Mouse (Mus musculus) C2C12 (cell line): ENCODE measurements around the gene Clasrp. TPM values are rescaled to one million over a fixed set of nuclear protein-coding genes. Genes with fewer than 3 reads are reported as not detected.

ENCODE experiments used
- H3K27me3 ChIP-seq: one replicate; pipeline ENCODE4 v1.6.1; 2011; ENCODE audit not compliant: control insufficient read depth, insufficient read depth, insufficient read length
- H3K36me3 ChIP-seq: one replicate; pipeline ENCODE4 v1.6.1; 2011; ENCODE audit not compliant: control insufficient read depth, insufficient read depth
- H3K4me3 ChIP-seq: one replicate; pipeline ENCODE4 v1.5.1; 2011; ENCODE audit warnings: mild to moderate bottlenecking, control low read depth; ENCODE audit not compliant: poor library complexity, insufficient read depth, severe bottlenecking
- H3K79me2 ChIP-seq: one replicate; pipeline ENCODE4 v1.6.1; 2011; ENCODE audit not compliant: control insufficient read depth, insufficient read depth
- H3K79me3 ChIP-seq: one replicate; pipeline ENCODE4 v1.6.1; 2011; ENCODE audit warnings: low read depth, control low read depth
- H3ac ChIP-seq: one replicate; pipeline ENCODE3; 2011; ENCODE audit warnings: low read depth; ENCODE audit not compliant: control insufficient read depth, insufficient read length
- CEBPB ChIP-seq: IDR thresholded peaks from one replicate; pipeline ENCODE4 v1.6.1; 2011; ENCODE audit warnings: low read depth, mild to moderate bottlenecking, control low read depth, moderate library complexity
- CTCF ChIP-seq: IDR thresholded peaks from one replicate; pipeline ENCODE4 v1.5.1; 2011; ENCODE audit not compliant: control insufficient read depth, insufficient read depth, insufficient read length
- FOSL1 ChIP-seq: IDR thresholded peaks from one replicate; pipeline ENCODE4 v1.8.0; 2011; ENCODE audit warnings: mild to moderate bottlenecking, low read length; ENCODE audit not compliant: poor library complexity, insufficient read depth, severe bottlenecking
- MAX ChIP-seq: IDR thresholded peaks from one replicate; pipeline ENCODE4 v1.6.1; 2011; ENCODE audit warnings: mild to moderate bottlenecking, control low read depth
- MYOD1 ChIP-seq: IDR thresholded peaks from one replicate; pipeline ENCODE4 v1.6.1; 2011; ENCODE audit warnings: low read depth; ENCODE audit not compliant: control insufficient read depth, insufficient read length
- MYOG ChIP-seq: IDR thresholded peaks from one replicate; pipeline ENCODE4 v1.6.1; 2011; ENCODE audit not compliant: control insufficient read depth, insufficient read length; ENCODE audit errors: extremely low read depth
- USF1 ChIP-seq: IDR thresholded peaks from one replicate; pipeline ENCODE4 v1.6.1; 2011; ENCODE audit warnings: low read depth, mild to moderate bottlenecking, control low read depth, moderate library complexity
- polyA plus RNA-seq: library from polyadenylated mRNA; unstranded; fragments of >200 nt; fragmentation: generic; extraction: Trizol; gene quantifications from one replicate; pipeline ENCODE4 v1.2.1, GENCODE M21; 2012; ENCODE audit warnings: missing spikeins

Gene Clasrp
- polyA plus RNA-seq, 1 experiment, result 19.0 TPM

DNA sequence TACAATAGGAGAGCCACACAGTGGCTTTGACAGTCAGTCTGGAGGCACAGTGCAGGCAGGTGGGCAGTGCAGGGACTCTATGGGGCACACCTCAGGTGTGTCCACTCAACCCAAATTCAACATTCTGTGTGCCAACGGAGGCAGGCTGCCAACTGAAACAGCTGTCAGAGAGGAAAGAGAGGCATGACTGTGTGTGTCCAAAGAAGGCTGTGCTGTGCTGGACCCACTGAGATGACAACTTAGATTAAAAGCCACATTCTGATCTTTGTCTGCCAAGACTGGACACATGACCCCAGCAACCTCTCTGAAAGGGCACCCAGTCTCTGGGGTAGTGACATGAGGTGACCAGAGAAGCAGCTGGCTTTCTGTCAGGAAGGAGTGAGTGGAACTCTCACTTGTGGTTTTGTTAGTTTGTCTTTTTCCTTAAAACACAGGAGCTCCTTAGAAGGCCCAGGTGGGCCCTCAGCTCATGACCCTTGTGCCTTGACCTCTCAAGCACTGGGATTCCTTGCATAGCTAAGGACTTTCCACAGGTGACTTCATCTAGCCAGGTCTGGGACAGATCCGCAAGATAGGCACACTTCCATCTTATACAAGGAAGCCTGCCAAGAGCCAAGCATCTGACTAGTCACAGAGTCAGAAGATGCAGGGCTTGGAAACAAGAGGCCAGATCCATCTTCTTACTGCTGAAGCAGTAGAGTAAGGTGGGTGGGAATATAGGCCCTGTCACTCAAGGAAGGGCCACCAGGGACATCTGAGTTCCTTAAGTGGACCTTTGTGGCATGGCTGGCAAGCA, 63.3 kb downstream of the Clasrp start:
- TF ChIP-seq MYOD1 (no peak), FOSL1 (no peak), MAX (no peak), MYOG (no peak), CEBPB (no peak), USF1 (no peak), CTCF (no peak)
- H3K4me3 ChIP-seq, result no peak overlapping the region
- no peak overlapping the region for H3ac ChIP-seq
- no peaks in the 10 kb centered on the region for H3K36me3 ChIP-seq
- peaks cover 31% of the 10 kb centered on the region for H3K79me3 ChIP-seq
- H3K79me2 ChIP-seq, result peaks cover 69% of the 10 kb centered on the region
- no peaks in the 10 kb centered on the region for H3K27me3 ChIP-seq

DNA sequence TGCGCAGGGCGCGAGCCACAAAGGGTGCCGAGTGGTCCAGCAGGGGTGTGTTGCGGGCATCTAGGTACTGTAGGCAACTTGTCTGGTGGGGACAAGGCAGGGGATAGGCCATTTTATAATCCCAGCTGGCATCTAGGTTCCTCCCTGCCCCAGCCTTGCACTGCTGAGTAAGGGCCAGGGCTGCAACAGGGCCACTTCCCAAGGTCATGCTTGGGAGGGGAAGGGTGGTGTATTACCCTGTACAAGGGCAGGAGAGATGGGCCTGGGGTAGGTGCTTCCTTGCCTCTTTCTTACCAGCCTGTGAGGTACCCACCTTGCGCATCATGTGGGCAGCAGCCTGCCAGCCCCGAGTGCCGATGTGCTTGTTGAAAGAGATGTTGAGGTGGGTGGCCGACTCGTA, 69.6 kb downstream of the Clasrp start:
- Histone ChIP-seq H3ac (no peak overlapping the region), H3K27me3 (no peaks in the 10 kb centered on the region), H3K36me3 (peaks cover 3% of the 10 kb centered on the region), H3K79me3 (peaks cover 12% of the 10 kb centered on the region), H3K79me2 (peaks cover 19% of the 10 kb centered on the region), H3K4me3 (no peak overlapping the region)
- TF ChIP-seq FOSL1 (no peak), MYOD1 (no peak), USF1 (no peak), CEBPB (no peak), CTCF (no peak), MYOG (no peak), MAX (no peak)

DNA sequence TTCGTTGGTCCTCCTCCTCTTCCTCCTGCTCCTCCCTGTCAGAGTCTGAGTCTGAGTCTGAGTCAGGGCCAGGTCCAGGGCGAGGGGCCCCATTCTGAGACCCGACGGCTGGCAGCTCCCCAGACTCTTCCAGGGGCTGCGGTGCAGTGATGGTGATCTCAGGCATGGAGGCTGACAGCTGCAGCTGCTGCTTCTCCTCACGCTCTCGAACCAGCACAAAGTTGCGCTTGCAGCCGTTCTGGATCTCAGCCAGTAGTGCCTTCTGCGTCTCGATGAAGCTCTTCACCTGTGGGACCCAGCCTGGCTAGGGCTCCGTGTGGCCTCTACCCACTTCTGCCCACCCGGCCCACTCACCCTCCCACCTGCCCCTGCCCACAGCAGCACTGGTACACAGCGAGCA, 72.0 kb downstream of the Clasrp start:
- H3K36me3 ChIP-seq, result peaks cover 3% of the 10 kb centered on the region
- no peak for TF ChIP-seq FOSL1
- TF ChIP-seq MYOD1, result peak; percentile 93
- no peak overlapping the region for H3K4me3 ChIP-seq
- no peak overlapping the region for H3ac ChIP-seq
- H3K79me3 ChIP-seq, result no peaks in the 10 kb centered on the region
- H3K27me3 ChIP-seq, result no peaks in the 10 kb centered on the region
- no peaks in the 10 kb centered on the region for H3K79me2 ChIP-seq

DNA sequence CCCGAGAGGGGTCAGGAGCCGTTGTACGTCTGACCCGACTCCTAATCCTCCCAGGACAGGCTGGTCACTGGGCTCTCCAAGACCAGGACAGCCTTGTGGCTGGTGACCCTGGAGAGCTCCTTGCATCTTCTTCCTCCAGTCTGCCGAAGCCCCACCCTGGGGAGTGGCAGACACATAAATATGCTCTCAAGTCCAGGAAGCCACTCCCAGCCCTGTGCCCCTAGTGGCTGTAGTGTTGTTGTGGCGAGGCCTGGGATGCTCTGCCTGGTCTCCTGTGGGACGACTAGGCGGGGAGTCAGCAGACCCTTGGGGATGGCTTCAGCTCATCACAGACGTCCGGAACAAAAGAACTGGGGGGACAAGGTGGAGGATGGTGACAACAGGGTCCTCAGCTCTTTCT, 73.2 kb downstream of the Clasrp start:
- TF ChIP-seq MYOD1, result no peak
- no peak for TF ChIP-seq FOSL1
- TF ChIP-seq MYOG, result no peak
- TF ChIP-seq MAX, result no peak
- TF ChIP-seq CEBPB, result no peak
- no peak for TF ChIP-seq USF1
- no peak for TF ChIP-seq CTCF
- Histone ChIP-seq H3K79me3 (no peaks in the 10 kb centered on the region), H3ac (no peak overlapping the region), H3K79me2 (no peaks in the 10 kb centered on the region), H3K4me3 (no peak overlapping the region), H3K27me3 (no peaks in the 10 kb centered on the region), H3K36me3 (peaks cover 3% of the 10 kb centered on the region)

Other genes starting within 250 kb of the Clasrp start
- gene Cd3eap, start 245.0 kb downstream of the Clasrp start, polyA plus RNA-seq, result 25.6 TPM
- gene Ppp1r13l, start 244.7 kb downstream of the Clasrp start, polyA plus RNA-seq, result 21.5 TPM
- gene Ercc2, start 222.5 kb downstream of the Clasrp start, polyA plus RNA-seq, result 9.7 TPM
- 4.3 TPM for gene Klc3, start 200.4 kb downstream of the Clasrp start, polyA plus RNA-seq
- gene Ckm, start 199.7 kb downstream of the Clasrp start, polyA plus RNA-seq, result 1.9 TPM
- 12.9 TPM for gene Mark4, start 145.7 kb downstream of the Clasrp start, polyA plus RNA-seq
- gene Exoc3l2, start 141.2 kb downstream of the Clasrp start, polyA plus RNA-seq, result 0.01 TPM
- 4.8 TPM for gene Bloc1s3, start 96.1 kb downstream of the Clasrp start, polyA plus RNA-seq
- 23.2 TPM for gene Trappc6a, start 96.1 kb downstream of the Clasrp start, polyA plus RNA-seq
- gene Nkpd1, start 86.6 kb downstream of the Clasrp start, polyA plus RNA-seq, result 0.11 TPM
- gene Ppp1r37, start 41.4 kb downstream of the Clasrp start, polyA plus RNA-seq, result 32.6 TPM
- 1.9 TPM for gene Zfp296, start 27.2 kb downstream of the Clasrp start, polyA plus RNA-seq
- 136 TPM for gene Gemin7, start 26.9 kb downstream of the Clasrp start, polyA plus RNA-seq
- gene Relb, start 25.0 kb upstream of the Clasrp start, polyA plus RNA-seq, result 11.1 TPM
- gene Clptm1, start 60.5 kb upstream of the Clasrp start, polyA plus RNA-seq, result 95.7 TPM
- not detected for gene Apoc2, start 73.5 kb upstream of the Clasrp start, polyA plus RNA-seq
- not detected for gene Gm44805, start 76.9 kb upstream of the Clasrp start, polyA plus RNA-seq
- gene Apoc4, start 77.0 kb upstream of the Clasrp start, polyA plus RNA-seq, result not detected
- gene Apoc1, start 88.2 kb upstream of the Clasrp start, polyA plus RNA-seq, result not detected
- 2.0 TPM for gene Apoe, start 94.7 kb upstream of the Clasrp start, polyA plus RNA-seq
- gene Tomm40, start 111.0 kb upstream of the Clasrp start, polyA plus RNA-seq, result 218 TPM
- 26.7 TPM for gene Nectin2, start 146.0 kb upstream of the Clasrp start, polyA plus RNA-seq
- gene Bcam, start 166.5 kb upstream of the Clasrp start, polyA plus RNA-seq, result 1.7 TPM
- gene Cblc, start 192.3 kb upstream of the Clasrp start, polyA plus RNA-seq, result not detected
- 7.8 TPM for gene Bcl3, start 218.3 kb upstream of the Clasrp start, polyA plus RNA-seq
- gene Gm19345, start 247.5 kb upstream of the Clasrp start, polyA plus RNA-seq, result not detected